Mouse (Mus musculus): ENCODE measurements around the gene Dok1. TPM values are rescaled to one million over a fixed set of nuclear protein-coding genes. Genes with fewer than 3 reads are reported as not detected.

The Dok1 gene
- polyA plus RNA-seq, 1 experiment from 2014 or later: 2.2 TPM

Small RNA genes lying within 50 kb of the gene (microRNA-seq; reads per million reads assigned to microRNA genes)
- not detected for gene Mir7040

Other genes starting within 250 kb of the Dok1 start
- 21.9 and 24.8 TPM in 2 replicates for gene Sema4f, start 93.7 kb downstream of the Dok1 start, polyA plus RNA-seq (2015; fragmentation: Nextera tagmentation; extraction: Ambion mirVana)
- gene M1ap, start 86.6 kb downstream of the Dok1 start, polyA plus RNA-seq (2015; fragmentation: Nextera tagmentation; extraction: Ambion mirVana): 0.41 TPM in 1 of 2 replicates, not detected in the other
- gene Loxl3, start 702 bp upstream of the Dok1 start, polyA plus RNA-seq (2015; fragmentation: Nextera tagmentation; extraction: Ambion mirVana): 7.1 and 8.5 TPM in 2 replicates
- gene Aup1, start 21.1 kb upstream of the Dok1 start, polyA plus RNA-seq (2015; fragmentation: Nextera tagmentation; extraction: Ambion mirVana): 179 and 193 TPM in 2 replicates
- 85.6 and 88.5 TPM in 2 replicates for gene Htra2, start 21.8 kb upstream of the Dok1 start, polyA plus RNA-seq (2015; fragmentation: Nextera tagmentation; extraction: Ambion mirVana)
- 0.28 and 0.71 TPM in 2 replicates for gene Dqx1, start 24.4 kb upstream of the Dok1 start, polyA plus RNA-seq (2015; fragmentation: Nextera tagmentation; extraction: Ambion mirVana)
- 0.16 and 0.40 TPM in 2 replicates for gene Tlx2, start 36.8 kb upstream of the Dok1 start, polyA plus RNA-seq (2015; fragmentation: Nextera tagmentation; extraction: Ambion mirVana)
- 45.2 and 48.8 TPM in 2 replicates for gene Pcgf1, start 44.4 kb upstream of the Dok1 start, polyA plus RNA-seq (2015; fragmentation: Nextera tagmentation; extraction: Ambion mirVana)
- not detected in 2 replicates for gene Lbx2, start 52.9 kb upstream of the Dok1 start, polyA plus RNA-seq (2015; fragmentation: Nextera tagmentation; extraction: Ambion mirVana)
- 4.2 and 6.1 TPM in 2 replicates for gene Ccdc142, start 68.1 kb upstream of the Dok1 start, polyA plus RNA-seq (2015; fragmentation: Nextera tagmentation; extraction: Ambion mirVana)
- gene Gm42688, start 68.1 kb upstream of the Dok1 start, polyA plus RNA-seq (2015; fragmentation: Nextera tagmentation; extraction: Ambion mirVana): 4.9 TPM in 2 replicates
- gene Mrpl53, start 75.6 kb upstream of the Dok1 start, polyA plus RNA-seq (2015; fragmentation: Nextera tagmentation; extraction: Ambion mirVana): 107 and 117 TPM in 2 replicates
- gene Mogs, start 82.0 kb upstream of the Dok1 start, polyA plus RNA-seq (2015; fragmentation: Nextera tagmentation; extraction: Ambion mirVana): 6.4 and 21.1 TPM in 2 replicates
- gene Wbp1, start 88.1 kb upstream of the Dok1 start, polyA plus RNA-seq (2015; fragmentation: Nextera tagmentation; extraction: Ambion mirVana): 146 and 148 TPM in 2 replicates
- 13.5 and 14.7 TPM in 2 replicates for gene Ino80b, start 92.0 kb upstream of the Dok1 start, polyA plus RNA-seq (2015; fragmentation: Nextera tagmentation; extraction: Ambion mirVana)
- gene Rtkn, start 102.0 kb upstream of the Dok1 start, polyA plus RNA-seq (2015; fragmentation: Nextera tagmentation; extraction: Ambion mirVana): 18.9 and 20.3 TPM in 2 replicates
- gene Wdr54, start 122.9 kb upstream of the Dok1 start, polyA plus RNA-seq (2015; fragmentation: Nextera tagmentation; extraction: Ambion mirVana): 19.3 and 21.1 TPM in 2 replicates
- 11.0 and 12.9 TPM in 2 replicates for gene 1700003E16Rik, start 122.9 kb upstream of the Dok1 start, polyA plus RNA-seq (2015; fragmentation: Nextera tagmentation; extraction: Ambion mirVana)
- 155 and 167 TPM in 2 replicates for gene Dctn1, start 132.4 kb upstream of the Dok1 start, polyA plus RNA-seq (2015; fragmentation: Nextera tagmentation; extraction: Ambion mirVana)
- gene Slc4a5, start 186.4 kb upstream of the Dok1 start, polyA plus RNA-seq (2015; fragmentation: Nextera tagmentation; extraction: Ambion mirVana): 2.5 and 2.8 TPM in 2 replicates

All from hindbrain, embryonic 16.5 days (tissue).